Mouse (Mus musculus) heart, adult 18-20 months (tissue): Measurements from ENCODE around the gene Erich2. TPM values are rescaled to one million over a fixed set of nuclear protein-coding genes. Genes with fewer than 3 reads are reported as not detected.
A peak's percentile ranks its signal among the peaks of the same experiment; 100 is the strongest.

ENCODE experiments used
- DNase-seq, 2 experiments: peaks; one replicate each; pipeline ENCODE4 v3.0.0; 2021 to 2022; ENCODE audit warnings: mixed read lengths in 1 of 2
- long read RNA-seq, 2 experiments: library from polyadenylated mRNA; stranded (forward); transcript quantifications; one replicate each; pipeline ENCODE4 v2.0.0; 2021
- total RNA-seq, 2 experiments: library from RNA; stranded (reverse); gene quantifications; 2 replicates each; pipeline ENCODE4 v1.2.3; 2021

Erich2 gene
- 1 to 10 TPM in 1 of 2 experiments, not detected in 1; 1.3 TPM for total RNA-seq
- long read RNA-seq, experiment 1: 0 reads
- long read RNA-seq, experiment 2: 0 reads

DNA sequence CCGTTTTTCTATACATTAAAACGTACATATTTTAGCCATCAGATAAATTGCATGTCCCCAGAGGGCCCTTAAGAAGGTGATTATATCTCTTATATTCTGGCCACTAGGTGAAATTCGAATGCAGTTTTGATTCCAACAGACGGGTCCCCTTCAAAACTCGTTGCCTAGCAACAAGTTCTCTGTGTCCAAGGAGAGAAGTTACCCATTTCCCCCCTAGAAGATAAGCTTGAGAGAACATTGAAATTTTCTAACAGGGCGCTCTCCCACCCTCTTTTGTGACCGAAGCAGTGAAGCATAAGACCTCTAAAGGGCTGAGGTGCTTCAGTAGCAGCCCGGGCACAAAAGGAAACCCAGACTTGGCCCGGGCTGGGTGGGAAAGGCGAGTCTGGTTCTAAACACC lies at the start of gene Erich2:
Erich2 (plus strand) TSS at position 324 of the 400 bp plus-strand sequence.
- no peak for DNase-seq

DNA sequence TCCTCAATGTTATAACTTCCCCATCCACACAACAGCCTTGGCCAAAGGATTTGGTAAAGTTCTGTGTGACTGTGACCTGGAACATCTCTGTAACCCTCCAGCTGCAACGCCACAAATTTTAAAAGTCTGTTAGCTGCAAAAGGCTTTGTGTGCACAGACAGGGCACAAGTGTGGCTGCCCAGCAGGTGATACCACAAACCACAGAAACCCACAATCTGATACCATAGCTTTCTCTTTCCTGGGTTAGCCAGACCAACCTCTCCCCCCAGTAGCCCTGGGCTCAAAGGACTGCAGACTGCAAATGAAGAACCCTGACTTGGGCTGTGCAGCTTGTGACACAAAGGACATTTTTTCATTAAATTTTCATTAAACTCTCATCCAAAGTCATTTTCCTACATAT lies 45.0 kb upstream of the Erich2 start:
- no peak for DNase-seq

DNA sequence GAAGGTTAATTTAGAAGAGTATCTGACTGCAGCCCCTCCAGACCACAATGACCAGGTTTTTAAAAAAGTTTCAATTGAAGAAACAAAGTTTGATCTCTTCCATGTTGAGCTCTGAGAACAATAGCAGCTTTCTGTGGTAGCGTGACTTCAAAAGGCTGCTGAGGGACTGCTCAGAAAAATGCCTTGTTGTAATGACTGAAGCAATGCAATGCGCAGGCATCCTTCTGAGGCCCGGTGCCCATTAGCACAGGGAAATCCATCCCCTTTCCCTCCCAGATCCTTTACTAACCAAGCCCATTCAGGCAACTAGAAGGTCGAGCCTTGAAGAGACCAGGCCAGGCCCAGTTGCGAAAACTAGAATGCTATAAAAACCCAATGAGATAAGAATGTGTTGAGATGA lies 37.5 kb upstream of the Erich2 start:
- DNase-seq: no peak

DNA sequence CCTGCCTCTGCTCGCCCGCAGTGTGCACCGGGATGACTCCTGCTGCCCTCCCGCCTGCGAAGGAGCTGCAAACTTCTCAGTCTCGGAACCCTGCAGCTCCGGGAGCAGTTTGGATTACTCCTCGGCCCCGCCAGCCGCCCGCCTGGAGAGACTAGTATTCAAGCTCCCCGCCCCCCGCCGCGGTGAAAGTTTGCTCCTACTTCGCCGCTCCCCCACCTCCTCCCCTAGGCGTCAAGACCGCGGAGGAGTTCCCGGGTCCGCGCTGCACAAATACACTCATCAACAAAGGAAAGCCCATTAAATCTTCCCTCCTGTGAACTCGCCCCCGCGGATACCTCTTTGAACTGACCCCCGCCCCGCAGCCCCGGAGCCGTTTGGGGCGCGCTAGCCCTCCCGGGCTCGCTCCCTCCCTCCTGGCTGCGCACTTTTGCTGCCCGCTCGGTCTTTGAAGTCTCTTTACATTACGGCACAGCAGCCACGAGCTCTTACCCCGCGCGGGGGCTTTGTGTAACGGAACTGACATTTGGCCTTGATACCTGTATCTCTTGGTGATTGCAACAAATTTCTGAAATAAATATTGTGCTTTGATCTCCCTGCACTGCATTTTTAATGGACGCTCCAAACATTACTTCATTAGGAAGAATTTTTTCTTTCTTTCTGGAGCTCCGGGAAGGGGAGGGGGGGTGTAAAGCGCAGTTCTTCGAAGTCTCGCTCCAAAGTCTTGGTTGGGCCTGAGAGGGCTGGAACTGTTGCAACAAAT lies 36.6 kb upstream of the Erich2 start:
- DNase-seq: peak in 1 of 2 experiments; percentile 12

DNA sequence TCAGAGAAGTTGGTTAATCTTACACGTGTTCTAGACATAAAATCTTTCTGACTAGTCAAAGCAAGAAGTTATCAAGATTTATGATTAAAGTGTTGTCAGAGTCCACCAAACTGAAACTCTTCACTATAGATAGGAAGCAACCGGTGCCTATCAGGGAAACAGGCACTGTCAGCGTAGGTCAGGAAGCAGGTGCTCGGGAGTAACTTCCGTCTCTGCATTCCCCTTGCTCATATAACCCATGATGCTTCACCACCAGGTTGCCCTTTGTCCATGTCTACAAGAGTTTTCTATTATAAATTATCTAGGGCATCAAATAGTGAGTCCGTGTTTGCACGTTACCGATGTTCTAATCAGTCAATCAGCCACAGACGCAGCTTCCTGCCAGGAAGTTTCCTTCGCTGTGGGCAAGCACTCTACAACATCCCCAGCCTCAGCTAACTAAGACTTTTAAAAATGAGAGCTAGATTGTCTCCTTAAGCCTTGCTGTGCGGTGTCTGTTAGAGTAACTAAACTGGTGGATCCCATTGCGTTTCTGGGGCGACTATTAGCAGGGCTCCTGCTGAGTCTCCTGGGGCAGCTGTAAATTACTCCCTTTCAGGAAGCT lies 10.8 kb upstream of the Erich2 start:
- DNase-seq: no peak

DNA sequence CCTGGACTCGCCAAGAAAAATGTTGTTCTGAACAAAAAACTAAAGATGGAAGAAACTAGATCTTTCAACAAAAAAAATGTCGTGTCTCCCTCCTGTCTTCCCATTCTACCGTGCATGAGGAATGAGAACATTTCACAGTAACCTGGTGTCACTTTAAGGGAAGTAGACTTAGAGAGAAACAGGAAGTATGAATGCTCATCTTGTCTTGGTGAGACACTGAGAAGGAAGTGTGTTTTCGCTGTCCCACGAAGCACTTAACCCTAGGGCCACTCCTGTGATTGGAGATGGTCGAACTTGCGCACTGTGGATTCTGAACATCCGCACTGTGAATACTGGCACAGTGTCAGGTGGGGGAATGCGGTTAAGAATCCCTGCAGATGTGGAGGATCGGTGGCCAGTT lies 5.2 kb upstream of the Erich2 start:
- no peak for DNase-seq

DNA sequence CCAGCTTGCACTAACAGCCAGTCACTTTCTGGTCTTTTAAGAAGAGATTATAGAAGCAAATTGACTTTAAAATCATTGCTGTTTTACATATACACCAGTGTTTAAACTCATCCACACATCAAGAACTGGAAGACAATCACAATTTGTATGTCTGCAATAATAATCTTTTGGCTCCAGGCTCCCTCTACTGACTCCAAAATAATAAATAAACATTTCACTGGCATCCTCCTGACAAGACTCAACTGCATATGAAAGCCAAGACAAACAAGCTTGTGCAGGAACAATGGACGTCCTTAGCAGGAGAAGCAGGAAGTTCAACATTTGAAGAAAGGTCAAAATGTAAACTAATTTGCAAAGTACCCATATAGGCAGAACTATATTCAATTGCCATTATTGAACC lies 3.4 kb upstream of the Erich2 start:
- no peak for DNase-seq

DNA sequence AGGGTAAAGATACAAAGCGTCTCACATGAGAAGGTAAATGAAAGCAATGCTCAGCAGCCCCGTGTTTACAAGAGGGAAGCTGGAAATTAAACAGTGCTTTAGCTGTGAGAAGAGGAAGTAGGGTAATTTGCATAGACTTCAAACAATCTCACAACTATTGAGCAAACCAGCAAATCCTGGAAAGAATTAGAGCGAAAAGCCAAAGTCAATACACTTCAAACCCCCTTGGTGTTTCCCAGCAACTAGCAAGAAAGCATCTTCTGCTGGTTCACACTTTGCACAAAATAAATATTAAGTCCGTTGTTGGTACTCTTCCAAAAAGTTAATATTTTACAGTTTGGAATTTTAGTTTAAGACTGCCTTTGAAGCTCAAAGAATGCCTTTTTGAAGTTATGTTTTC lies 2.7 kb upstream of the Erich2 start:
- DNase-seq: no peak

DNA sequence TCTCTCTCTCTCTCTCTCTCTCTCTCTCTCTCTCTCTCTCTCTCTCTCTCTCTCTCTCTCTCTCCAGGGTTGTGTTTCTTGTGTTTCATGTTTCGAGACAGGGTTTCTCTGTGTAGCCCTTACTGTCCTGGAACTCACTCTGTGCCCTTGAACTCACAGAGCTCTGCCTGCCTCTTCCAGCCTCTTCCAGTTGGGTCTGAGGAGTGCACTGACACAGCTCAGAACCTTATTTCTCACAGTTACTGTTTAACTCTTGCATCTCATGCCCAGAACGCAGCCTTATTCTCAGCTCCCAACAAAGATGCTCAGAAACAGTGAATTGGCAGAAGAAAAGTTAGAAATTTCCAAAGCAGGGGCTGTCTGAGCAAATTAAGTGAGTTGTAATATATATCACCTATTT lies 2.2 kb upstream of the Erich2 start:
- no peak for DNase-seq

DNA sequence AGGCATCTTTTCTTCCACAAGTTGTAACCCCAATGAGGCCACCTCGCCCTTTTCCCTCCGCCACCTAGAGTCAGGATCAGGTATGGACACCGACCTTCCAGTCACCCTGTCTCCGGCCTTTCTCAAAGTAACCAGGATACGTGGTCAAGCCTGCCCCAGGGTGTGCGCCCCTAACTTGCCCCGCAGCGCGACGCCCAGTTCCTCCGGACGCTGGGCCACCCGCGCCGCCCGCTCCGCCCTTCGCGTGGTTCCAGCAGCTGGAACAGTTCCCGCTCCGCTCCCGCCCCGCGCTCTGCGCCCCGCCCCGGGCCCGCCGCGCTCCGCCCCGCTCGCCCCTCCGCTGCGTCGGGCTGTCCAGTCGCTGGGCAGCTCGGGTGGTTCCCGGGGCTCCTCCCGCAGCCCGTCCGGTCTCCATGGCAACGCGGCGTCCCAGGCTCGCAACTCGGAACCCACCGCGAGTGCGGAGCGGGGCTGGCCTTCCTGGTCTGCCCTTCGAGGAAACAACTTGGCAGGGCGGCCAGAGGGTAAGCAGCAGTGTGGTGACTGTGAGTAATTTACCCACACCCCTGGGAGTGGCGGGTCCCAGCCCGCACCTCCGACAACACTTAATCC lies 508 bp downstream of the Erich2 start:
- DNase-seq: peak; percentile 73 to 81

DNA sequence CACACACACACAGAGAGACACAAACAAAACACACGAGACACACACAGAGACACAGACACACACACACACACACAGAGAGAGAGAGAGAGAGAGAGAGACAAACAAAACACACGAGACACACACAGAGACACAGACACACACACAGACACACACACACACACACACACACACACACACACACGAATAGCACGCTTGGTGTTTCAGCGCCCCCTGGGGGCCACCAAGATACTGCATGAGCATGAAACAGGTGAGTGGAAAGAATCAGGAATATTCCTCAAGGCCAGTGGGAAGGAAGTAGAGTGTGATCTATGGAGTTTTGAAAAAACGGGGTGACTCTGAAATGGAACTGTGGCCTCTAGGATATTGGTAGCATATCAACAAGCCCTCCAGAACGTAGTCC lies 29.7 kb downstream of the Erich2 start:
- DNase-seq: peak in 1 of 2 experiments; percentile 56

DNA sequence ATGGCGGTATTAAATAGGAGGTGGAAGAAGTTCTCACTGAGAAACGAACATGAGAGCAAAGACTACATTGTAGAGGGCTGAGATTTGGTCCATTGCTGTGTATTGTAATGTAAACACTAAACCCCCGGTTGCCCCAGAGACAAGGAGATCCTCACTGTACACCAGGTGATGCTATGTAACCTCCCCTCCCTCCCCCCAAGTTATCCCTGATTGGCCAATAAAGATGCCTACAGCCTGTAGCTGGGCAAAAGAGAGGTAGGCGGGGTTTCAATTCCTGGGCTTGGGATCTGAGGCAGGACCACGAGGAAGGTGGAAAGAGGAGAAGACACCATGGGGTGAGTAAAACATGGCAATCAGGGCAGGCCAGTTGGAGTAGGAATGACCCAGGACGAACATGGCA lies 42.1 kb downstream of the Erich2 start:
- no peak for DNase-seq

DNA sequence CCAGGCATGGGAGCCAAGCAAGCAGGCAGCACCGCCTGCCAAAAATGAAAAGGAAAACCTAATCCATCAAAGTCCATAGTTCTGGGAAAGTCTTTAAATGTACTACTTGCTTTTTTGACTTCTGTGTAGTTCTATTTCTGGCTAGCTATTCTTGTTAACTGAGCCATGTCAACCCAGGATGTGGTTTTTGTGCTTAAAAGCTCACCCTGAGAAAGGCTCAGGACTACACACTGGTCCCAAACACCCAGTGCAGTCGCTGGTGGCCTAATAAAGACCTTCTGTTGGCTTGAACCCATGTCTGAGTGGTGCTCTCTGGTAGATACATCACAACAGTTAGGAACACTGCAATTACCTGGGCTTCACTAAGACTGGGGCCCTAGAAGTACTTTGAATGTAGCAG lies 42.8 kb downstream of the Erich2 start:
- no peak for DNase-seq

DNA sequence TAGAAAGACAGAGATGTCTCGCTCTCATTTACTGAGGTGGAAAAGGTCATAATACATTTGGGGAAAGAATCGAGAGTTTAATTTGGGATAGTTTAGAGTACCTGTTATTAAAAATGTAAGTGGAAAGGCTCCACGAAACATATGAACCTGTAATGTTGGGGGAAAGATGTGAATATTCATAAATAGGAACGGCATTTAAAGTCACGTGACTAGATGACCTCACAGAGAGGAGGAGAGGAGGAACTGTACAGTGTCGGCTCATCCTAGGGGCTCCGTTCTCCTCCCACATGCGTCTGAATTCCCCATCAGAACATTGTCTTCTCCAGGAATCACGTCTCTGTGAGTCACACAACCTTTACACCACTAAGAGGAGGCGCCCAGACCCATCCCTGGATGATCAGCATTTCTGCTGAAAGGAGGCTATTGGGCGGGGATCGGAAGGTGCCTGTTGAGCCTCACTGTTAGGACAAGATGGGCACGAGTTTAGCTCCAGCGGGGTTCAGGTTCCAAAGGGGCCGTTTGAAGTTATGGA lies 43.5 kb downstream of the Erich2 start:
- no peak for DNase-seq

DNA sequence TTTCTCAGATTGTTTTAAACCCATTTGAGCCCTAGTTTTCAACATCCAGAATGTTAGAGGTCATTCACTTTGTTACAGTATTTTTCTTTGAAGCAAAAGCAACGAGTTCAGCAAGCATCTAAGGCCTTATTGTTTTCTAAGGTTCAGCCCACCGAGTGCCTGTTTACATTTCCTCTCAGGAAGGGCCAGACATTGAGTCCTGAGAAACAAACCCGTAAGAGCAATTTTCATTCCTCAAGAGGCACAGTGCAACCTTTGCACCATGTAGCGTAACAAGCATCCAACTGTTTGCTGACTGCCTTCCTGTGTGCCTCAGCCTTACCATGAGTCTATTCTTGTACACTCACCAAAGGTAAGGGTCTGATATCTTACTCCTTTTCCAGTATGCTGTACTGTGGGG lies 44.2 kb downstream of the Erich2 start, which contains the start of gene Gad1:
Gad1 (plus strand) TSS at position 301 of the 400 bp plus-strand sequence.
- DNase-seq: no peak

DNA sequence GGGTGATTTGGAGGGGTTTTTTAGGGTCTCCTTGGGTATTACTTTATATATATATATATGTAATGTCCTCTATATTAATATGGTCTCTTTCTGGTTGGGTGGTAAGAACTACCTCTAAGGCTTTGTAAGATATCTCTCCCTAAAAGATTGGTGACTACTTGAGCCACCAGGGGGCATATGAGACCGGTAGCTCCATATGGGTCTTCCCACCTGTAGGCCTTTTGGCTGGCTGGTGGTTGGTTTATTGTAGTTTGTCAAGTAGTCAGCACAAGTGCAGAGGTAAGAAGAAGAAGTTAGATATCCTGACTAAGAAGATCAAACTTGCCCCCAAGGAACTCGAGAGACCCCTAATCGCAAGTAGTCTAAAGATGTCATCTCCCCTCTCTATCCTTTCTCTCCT lies 45.2 kb downstream of the Erich2 start:
- DNase-seq: no peak

DNA sequence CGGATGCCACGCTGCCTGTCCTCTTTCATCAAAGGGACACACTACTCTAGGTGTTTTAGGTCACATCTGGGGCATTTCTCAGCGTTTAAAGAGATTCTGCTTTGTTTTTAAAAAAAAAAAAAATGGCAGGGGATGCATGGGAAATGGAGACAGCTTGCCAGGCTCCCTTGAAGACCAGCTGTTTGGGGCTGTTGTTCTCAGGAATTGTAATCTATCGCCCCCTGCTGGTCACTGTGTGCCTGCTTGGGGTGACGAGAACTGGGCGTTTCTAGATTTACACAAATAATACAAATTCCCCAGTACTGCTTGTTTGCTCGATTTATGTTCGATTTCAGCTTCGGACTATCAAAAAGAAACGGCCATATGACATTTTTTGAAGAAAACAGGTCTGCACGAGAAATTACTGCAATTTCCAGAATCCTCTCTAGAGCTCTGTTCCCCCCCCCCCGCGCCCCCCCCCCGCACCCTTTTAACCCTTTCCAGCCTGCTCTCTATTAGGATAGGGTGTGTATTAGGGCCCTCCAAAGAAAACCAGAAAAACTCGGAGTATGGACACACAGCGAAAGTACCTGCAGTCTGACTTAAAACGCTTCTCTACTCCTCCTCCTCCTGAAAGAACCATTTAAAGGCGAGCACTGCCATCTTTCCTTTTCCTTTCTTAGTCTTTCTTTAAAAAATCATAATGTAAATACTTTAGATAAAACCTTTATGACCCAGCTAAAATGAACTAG lies 49.7 kb downstream of the Erich2 start:
- peak; percentile 61 to 85 for DNase-seq

DNA sequence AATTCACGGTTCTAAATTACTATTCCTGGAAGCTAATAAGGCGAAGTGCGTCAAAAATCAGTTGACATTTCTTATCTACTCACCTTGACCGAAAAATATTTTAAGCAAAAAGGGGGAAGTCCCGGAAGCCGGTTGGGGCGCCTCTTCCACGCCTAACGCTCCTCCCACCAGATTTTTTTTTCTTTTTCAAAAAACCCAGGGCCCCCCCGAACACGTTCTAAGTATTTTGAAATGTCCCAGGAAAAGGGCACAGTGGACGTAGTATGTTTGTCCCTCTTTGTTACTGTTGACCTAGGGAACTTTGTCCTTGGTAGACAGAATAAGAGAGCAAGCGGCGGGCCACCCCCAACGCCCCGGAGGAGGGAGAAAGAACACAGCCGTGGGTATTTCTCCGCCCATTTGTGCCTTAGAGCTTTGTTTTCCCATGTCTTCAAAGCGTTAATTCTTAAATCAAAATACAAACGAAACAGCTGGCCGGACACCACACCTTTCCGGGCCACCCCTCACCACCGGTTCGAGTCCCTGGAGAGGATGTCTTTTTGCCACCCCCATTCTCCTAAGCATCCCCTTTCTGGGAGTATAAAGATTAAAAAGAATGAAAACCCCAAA lies 50.3 kb downstream of the Erich2 start:
- no peak for DNase-seq

DNA sequence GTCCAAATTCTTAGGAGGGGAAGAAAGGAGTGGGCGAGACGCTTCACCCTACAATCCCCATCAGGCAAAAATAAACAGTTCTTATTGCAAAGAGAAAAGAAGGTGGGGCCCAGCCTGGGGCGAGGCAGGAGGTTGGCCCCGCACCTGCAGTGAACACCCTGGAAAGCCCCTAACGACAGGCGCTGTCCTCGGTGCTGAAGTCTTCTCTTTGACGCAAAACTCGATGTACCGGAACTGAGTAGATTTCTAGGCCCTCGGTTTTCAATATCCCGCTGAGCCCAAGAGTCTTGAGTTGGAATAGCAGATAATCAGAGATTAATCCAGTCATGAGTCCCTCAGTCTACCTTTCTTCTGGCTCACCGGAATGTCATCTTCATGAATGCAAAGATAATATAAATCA lies 50.9 kb downstream of the Erich2 start:
- DNase-seq: peak; percentile 45 to 72

DNA sequence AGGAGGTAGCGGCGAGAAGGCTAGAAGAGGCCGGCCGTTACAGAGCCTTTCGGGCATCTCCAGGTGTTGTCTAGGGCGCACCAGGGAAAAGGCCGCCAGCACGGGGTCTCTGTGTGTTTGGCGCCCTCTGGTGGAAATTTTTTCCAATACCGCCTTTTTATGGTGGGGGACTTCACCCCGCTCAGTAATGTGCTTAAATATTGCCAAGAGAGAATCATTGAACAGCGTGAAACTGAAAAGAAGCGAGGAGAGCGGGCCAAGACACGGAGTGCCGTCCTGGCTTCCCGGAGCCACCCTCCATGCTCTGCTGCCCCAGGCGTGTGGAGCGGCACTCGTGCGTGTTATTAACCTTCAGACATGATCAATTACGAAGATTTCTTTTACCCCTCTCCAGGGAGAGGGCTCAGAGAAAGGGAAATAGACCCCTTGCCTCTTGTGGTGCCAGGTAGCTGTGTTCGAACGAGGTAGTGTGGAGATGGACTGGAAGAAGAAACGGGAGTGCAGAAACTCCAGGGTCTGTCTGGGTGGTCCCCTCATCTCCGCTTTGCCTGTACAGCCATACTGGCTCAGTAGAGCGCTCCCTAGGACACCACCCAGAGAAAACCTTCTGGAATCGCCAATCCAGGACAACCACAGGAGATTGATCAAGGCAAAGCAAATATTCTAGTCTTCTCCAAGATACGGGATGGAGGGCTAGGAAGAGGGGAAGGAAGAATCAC lies 52.6 kb downstream of the Erich2 start:
- DNase-seq: peak in 1 of 2 experiments; percentile 60

DNA sequence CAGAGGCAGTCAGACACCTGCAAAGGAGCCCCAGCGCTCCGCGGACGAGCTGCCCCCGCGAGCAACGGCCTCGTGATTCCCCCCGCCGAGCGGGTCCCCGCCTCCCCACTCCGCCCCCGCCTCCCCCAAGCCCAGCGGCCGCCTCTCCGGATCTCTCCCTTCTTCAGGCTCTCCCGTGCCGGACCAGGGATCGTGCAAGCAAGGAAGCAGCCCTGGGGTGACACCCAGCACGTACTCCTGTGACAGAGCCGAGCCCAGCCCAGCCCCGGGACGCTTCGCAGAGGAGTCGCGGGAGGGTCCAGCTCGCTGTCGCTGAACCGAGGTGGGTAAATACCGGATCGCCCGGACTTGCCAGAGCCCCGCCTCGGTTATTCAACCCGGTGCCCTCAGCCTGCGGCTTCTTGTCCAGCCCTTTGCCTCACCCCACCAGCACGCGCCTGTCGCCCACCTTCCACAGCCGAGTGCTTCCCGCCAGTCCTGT lies 53.4 kb downstream of the Erich2 start:
- DNase-seq: no peak
